Mouse (Mus musculus) lung, adult 2 months (tissue): Measurements from ENCODE around the gene Slc47a2. TPM values are rescaled to one million over a fixed set of nuclear protein-coding genes. Genes with fewer than 3 reads are reported as not detected.

Experiments
- DNase-seq: peaks from one replicate; pipeline ENCODE4 v3.0.0; 2022
- H3K4me1 ChIP-seq: fragments of 200-500 bp; 2 replicates; pipeline ENCODE4 v1.6.1; 2011; ENCODE audit warnings: low read length; ENCODE audit not compliant: control insufficient read depth, insufficient read depth
- H3K4me3 ChIP-seq: fragments of 200-500 bp; replicated peaks from 2 replicates; pipeline ENCODE3; 2011; ENCODE audit warnings: low read depth, mild to moderate bottlenecking, control low read depth, low read length; ENCODE audit errors: extremely low read depth
- CTCF ChIP-seq: fragments of 200-500 bp; IDR thresholded peaks from 2 replicates; pipeline ENCODE4 v1.5.1; 2011; ENCODE audit warnings: mild to moderate bottlenecking, low read length, control low read depth; ENCODE audit not compliant: insufficient read depth
- POLR2A ChIP-seq: fragments of 200-500 bp; IDR thresholded peaks from 2 replicates; pipeline ENCODE4 v1.6.1; 2011; ENCODE audit warnings: low read depth, mild to moderate bottlenecking, control low read depth, low read length, borderline replicate concordance; ENCODE audit errors: extremely low read depth
- WGBS: fragments of 180-500 bp; shearing (Covaris S2); methylation state at CpG from one replicate; pipeline ENCODE4 v1.1.7; 2018; 5-methylcytosine and 5-hydroxymethylcytosine counted together
- polyA plus RNA-seq: library from polyadenylated mRNA; depleted of rRNA; stranded (reverse); fragments of >200 nt; gene quantifications from 2 replicates; pipeline ENCODE4 v1.2.3, GENCODE M21; 2012

Gene Slc47a2
- polyA plus RNA-seq, 1 experiment, result 0.19 TPM

GRCm38 (mm10) chr11:61295556-61295955 is 47.1 kb downstream of the Slc47a2 start:
- TF ChIP-seq CTCF (no peak), POLR2A (no peak)
- 92% methylated on average over 2 of the region's 2 CpGs for WGBS
- no peak for DNase-seq
- Histone ChIP-seq H3K4me1 (no peaks in the 10 kb centered on the region), H3K4me3 (no peak overlapping the region)

- H3K4me1 ChIP-seq, result no peaks in the 10 kb centered on the region
- 31% methylated on average over 3 of the region's 3 CpGs for WGBS
- H3K4me3 ChIP-seq, result no peak overlapping the region
- DNase-seq, result no peak
- TF ChIP-seq POLR2A, result no peak
- no peak for TF ChIP-seq CTCF
Observed at GRCm38 (mm10) chr11:61294431-61294830, 48.2 kb downstream of the Slc47a2 start.

GRCm38 (mm10) chr11:61293251-61293650 is 49.4 kb downstream of the Slc47a2 start:
- TF ChIP-seq POLR2A (no peak), CTCF (no peak)
- Histone ChIP-seq H3K4me1 (no peaks in the 10 kb centered on the region), H3K4me3 (no peak overlapping the region)
- WGBS, result 71% methylated on average over 2 of the region's 2 CpGs
- DNase-seq, result no peak

GRCm38 (mm10) chr11:61284323-61284722 is 58.3 kb downstream of the Slc47a2 start:
- Histone ChIP-seq H3K4me1 (no peaks in the 10 kb centered on the region), H3K4me3 (no peak overlapping the region)
- DNase-seq, result no peak
- no peak for TF ChIP-seq POLR2A
- 72% methylated on average over 6 of the region's 6 CpGs for WGBS

GRCm38 (mm10) chr11:61283414-61284049 is 59.1 kb downstream of the Slc47a2 start:
- TF ChIP-seq POLR2A (no peak), CTCF (no peak)
- Histone ChIP-seq H3K4me1 (no peaks in the 10 kb centered on the region; the same call in 1 of the 2 replicates), H3K4me3 (no peak overlapping the region)
- 60% methylated on average over 10 of the region's 10 CpGs for WGBS
- no peak for DNase-seq

GRCm38 (mm10) chr11:61278445-61279077 is 64.1 kb downstream of the Slc47a2 start:
- DNase-seq, result no peak
- Histone ChIP-seq H3K4me1 (no peaks in the 10 kb centered on the region; the same call in 1 of the 2 replicates), H3K4me3 (no peak overlapping the region)
- 56% methylated on average over 8 of the region's 8 CpGs for whole genome bisulfite sequencing
- TF ChIP-seq CTCF (no peak), POLR2A (no peak)

GRCm38 (mm10) chr11:61277937-61278336 is 64.7 kb downstream of the Slc47a2 start:
- no peak for DNase-seq
- WGBS, result 73% methylated on average over 2 of the region's 2 CpGs
- Histone ChIP-seq H3K4me3 (no peak overlapping the region), H3K4me1 (no peaks in the 10 kb centered on the region; the same call in 1 of the 2 replicates)
- TF ChIP-seq POLR2A (no peak), CTCF (no peak)

GRCm38 (mm10) chr11:61276482-61276881 is 66.2 kb downstream of the Slc47a2 start:
- H3K4me3 ChIP-seq, result no peak overlapping the region
- TF ChIP-seq CTCF (no peak), POLR2A (no peak)
- 75% methylated on average over 3 of the region's 3 CpGs for WGBS
- no peak for DNase-seq
- H3K4me1 ChIP-seq, result no peaks in the 10 kb centered on the region; the same call in 1 of the 2 replicates

GRCm38 (mm10) chr11:61275106-61275505 is 67.6 kb downstream of the Slc47a2 start:
- H3K4me1 ChIP-seq, result no peaks in the 10 kb centered on the region; the same call in 1 of the 2 replicates
- no peak overlapping the region for H3K4me3 ChIP-seq
- TF ChIP-seq CTCF, result no peak
- TF ChIP-seq POLR2A, result no peak
- WGBS, result 54% methylated on average over 8 of the region's 8 CpGs
- no peak for DNase-seq

- WGBS, result 43% methylated on average over 1 of the region's 1 CpGs
- H3K4me3 ChIP-seq, result no peak overlapping the region
- no peak for TF ChIP-seq POLR2A
- no peak for TF ChIP-seq CTCF
- no peaks in the 10 kb centered on the region; the same call in 1 of the 2 replicates for H3K4me1 ChIP-seq
- no peak for DNase-seq
Observed at GRCm38 (mm10) chr11:61274421-61274820, 68.2 kb downstream of the Slc47a2 start.
